Mouse (Mus musculus) cerebellum, adult 2 months (tissue): Measurements from ENCODE around the gene Crb1.

Source experiments
- CTCF ChIP-seq: fragments of 200-500 bp; IDR thresholded peaks from 2 replicates; pipeline ENCODE4 v1.5.1; 2011; ENCODE audit warnings: low read depth, mild to moderate bottlenecking, control low read depth, low read length, moderate library complexity, borderline replicate concordance; ENCODE audit not compliant: insufficient read depth
- POLR2A ChIP-seq: fragments of 200-500 bp; IDR thresholded peaks from 2 replicates; pipeline ENCODE4 v1.6.1; 2011; ENCODE audit warnings: low read length, control low read depth, borderline replicate concordance; ENCODE audit not compliant: insufficient read depth

DNA sequence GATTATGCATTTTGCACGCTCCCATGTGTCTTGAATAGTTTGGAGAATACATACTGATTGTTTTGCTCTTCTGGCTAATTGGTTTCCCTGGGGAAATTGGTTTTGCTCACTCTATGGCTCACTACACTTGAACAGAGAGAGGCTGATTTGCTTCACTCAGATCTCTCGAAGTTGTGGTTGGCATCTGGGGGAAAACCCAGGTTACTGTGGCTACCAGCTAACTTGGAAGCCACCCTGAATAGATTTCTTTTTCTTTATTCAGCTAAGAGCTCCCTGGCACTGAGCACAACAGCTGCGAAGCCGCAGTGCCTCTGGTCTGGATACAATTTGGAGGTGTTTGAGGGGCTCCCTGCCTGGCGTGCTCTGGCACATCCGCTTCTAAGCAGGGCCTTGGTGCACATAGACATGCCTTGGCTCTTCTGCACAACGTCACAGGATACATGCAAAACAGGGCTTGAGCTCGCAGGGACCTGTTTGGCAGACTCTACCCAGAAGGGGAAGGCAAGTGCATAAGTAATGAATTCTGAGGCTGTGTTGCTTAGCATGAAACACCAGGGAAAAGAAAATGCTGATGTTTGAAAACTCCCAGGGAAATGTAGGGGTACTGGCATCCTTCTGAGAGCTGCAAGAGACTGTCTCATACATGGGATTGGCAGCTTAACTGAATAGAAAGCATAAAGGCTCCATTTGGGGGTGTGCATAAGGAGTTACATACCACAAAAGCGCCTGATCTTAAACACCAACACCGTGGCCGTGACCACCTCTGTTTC, 30.1 kb downstream of the Crb1 start:
- no peak for TF ChIP-seq CTCF
- no peak for TF ChIP-seq POLR2A
